Mouse (Mus musculus): ENCODE data around the gene Pparg. TPM values are rescaled to one million over a fixed set of nuclear protein-coding genes. Genes with fewer than 3 reads are reported as not detected.

The Pparg gene
- polyA plus RNA-seq, 1 experiment = 5.2 TPM

DNA sequence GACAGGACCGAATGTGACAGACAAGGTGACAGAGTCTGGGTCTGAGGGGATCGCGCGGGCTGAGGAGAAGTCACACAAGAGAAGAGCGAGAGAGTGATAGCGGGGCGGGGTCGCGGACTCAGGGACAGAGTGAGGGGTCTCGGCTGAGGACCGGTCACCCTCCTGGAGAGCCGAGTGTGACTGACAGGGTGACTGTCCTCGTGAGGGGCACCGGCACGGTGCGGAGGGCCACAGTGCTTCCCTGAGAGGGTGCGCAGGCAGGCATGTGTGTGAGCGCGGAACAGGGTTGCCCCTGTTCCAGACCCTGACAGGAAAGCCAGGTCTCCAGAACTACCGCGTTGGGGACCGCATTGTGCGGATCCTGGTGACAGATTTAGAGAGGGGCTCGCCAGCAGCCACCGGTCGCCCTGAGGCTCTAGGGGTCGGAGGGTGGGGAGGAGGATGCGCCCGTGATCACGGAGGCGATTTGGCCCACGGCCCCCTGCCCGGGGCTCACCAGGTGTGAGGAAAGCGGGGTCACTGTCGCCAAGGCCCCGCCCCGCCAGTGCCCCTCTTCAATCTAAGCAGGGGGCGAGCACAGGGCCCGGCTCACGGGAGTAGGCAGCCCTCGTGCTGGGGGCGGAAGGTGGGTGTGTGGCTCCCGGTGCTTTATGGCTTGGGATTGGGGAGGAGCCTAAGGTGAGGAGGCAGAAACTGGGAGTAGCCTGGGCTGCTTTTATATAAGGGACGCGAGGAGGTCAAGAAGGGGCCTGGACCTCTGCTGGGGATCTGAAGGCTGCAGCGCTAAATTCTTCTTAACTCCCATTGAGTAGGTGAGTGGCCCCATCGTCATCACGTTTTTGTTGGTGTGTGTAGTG, 1.1 kb downstream of the Pparg start:
- Histone ChIP-seq H3K27ac (ENCODE audit: insufficient read depth, low read depth, low read length) (no peak overlapping the region; the same call in 1 of the 2 replicates), H3K27me3 (ENCODE audit: control insufficient read depth, insufficient read depth, low read length) (peaks cover 2% of the 10 kb centered on the region; the same call in 1 of the 2 replicates), H3K36me3 (ENCODE audit: control insufficient read depth, insufficient read depth, low read length) (no peaks in the 10 kb centered on the region), H3K4me3 (ENCODE audit: low read depth, low read length) (peak overlapping the region; percentile 80), H3K4me1 (ENCODE audit: control insufficient read depth, insufficient read depth, insufficient read length, low read length) (peaks cover 1% of the 10 kb centered on the region; the same call in 1 of the 2 replicates)
- TF ChIP-seq CTCF (IDR thresholded peaks at IDR 0.05; ENCODE audit: extremely low read depth, insufficient read length, insufficient replicate concordance, low read depth, low read length) (no peak), POLR2A (IDR thresholded peaks at IDR 0.05; ENCODE audit: low read depth, low read length) (no peak)
- 4% methylated on average over 48 of the region's 48 CpGs for WGBS

GRCm38 (mm10) chr6:115366869-115367610, 6.3 kb downstream of the Pparg start:
- H3K4me1 ChIP-seq (ENCODE audit: control insufficient read depth, insufficient read depth, insufficient read length, low read length) = peaks cover 3% of the 10 kb centered on the region; the same call in 1 of the 2 replicates
- TF ChIP-seq POLR2A (IDR thresholded peaks at IDR 0.05; ENCODE audit: low read depth, low read length) = no peak
- no peak for TF ChIP-seq CTCF (IDR thresholded peaks at IDR 0.05; ENCODE audit: extremely low read depth, insufficient read length, insufficient replicate concordance, low read depth, low read length)
- no peak overlapping the region for H3K27ac ChIP-seq (ENCODE audit: insufficient read depth, low read depth, low read length)
- no peak overlapping the region for H3K4me3 ChIP-seq (ENCODE audit: low read depth, low read length)
- WGBS = 52% methylated on average over 3 of the region's 3 CpGs
- H3K27me3 ChIP-seq (ENCODE audit: control insufficient read depth, insufficient read depth, low read length) = no peaks in the 10 kb centered on the region
- H3K36me3 ChIP-seq (ENCODE audit: control insufficient read depth, insufficient read depth, low read length) = no peaks in the 10 kb centered on the region

GRCm38 (mm10) chr6:115374871-115375852, 14.4 kb downstream of the Pparg start:
- Histone ChIP-seq H3K4me1 (ENCODE audit: control insufficient read depth, insufficient read depth, insufficient read length, low read length) (no peaks in the 10 kb centered on the region), H3K27me3 (ENCODE audit: control insufficient read depth, insufficient read depth, low read length) (no peaks in the 10 kb centered on the region), H3K27ac (ENCODE audit: insufficient read depth, low read depth, low read length) (no peak overlapping the region), H3K4me3 (ENCODE audit: low read depth, low read length) (no peak overlapping the region), H3K36me3 (ENCODE audit: control insufficient read depth, insufficient read depth, low read length) (no peaks in the 10 kb centered on the region)
- no peak for TF ChIP-seq CTCF (IDR thresholded peaks at IDR 0.05; ENCODE audit: extremely low read depth, insufficient read length, insufficient replicate concordance, low read depth, low read length)
- WGBS = 89% methylated on average over 5 of the region's 5 CpGs

GRCm38 (mm10) chr6:115380596-115380995, 19.8 kb downstream of the Pparg start:
- Histone ChIP-seq H3K27me3 (ENCODE audit: control insufficient read depth, insufficient read depth, low read length) (no peaks in the 10 kb centered on the region), H3K4me1 (ENCODE audit: control insufficient read depth, insufficient read depth, insufficient read length, low read length) (no peaks in the 10 kb centered on the region), H3K27ac (ENCODE audit: insufficient read depth, low read depth, low read length) (no peak overlapping the region), H3K4me3 (ENCODE audit: low read depth, low read length) (no peak overlapping the region), H3K36me3 (ENCODE audit: control insufficient read depth, insufficient read depth, low read length) (no peaks in the 10 kb centered on the region)
- 87% methylated on average over 5 of the region's 5 CpGs for WGBS
- no peak for TF ChIP-seq POLR2A (IDR thresholded peaks at IDR 0.05; ENCODE audit: low read depth, low read length)
- no peak for TF ChIP-seq CTCF (IDR thresholded peaks at IDR 0.05; ENCODE audit: extremely low read depth, insufficient read length, insufficient replicate concordance, low read depth, low read length)

- Histone ChIP-seq H3K27me3 (ENCODE audit: control insufficient read depth, insufficient read depth, low read length) (no peaks in the 10 kb centered on the region), H3K36me3 (ENCODE audit: control insufficient read depth, insufficient read depth, low read length) (no peaks in the 10 kb centered on the region), H3K27ac (ENCODE audit: insufficient read depth, low read depth, low read length) (no peak overlapping the region), H3K4me1 (ENCODE audit: control insufficient read depth, insufficient read depth, insufficient read length, low read length) (no peaks in the 10 kb centered on the region), H3K4me3 (ENCODE audit: low read depth, low read length) (no peak overlapping the region)
- 73% methylated on average over 5 of the region's 5 CpGs for WGBS
- TF ChIP-seq CTCF (IDR thresholded peaks at IDR 0.05; ENCODE audit: extremely low read depth, insufficient read length, insufficient replicate concordance, low read depth, low read length) = no peak
- TF ChIP-seq POLR2A (IDR thresholded peaks at IDR 0.05; ENCODE audit: low read depth, low read length) = no peak
These were observed 22.0 kb downstream of the Pparg start for GRCm38 (mm10) chr6:115382712-115383111.

DNA sequence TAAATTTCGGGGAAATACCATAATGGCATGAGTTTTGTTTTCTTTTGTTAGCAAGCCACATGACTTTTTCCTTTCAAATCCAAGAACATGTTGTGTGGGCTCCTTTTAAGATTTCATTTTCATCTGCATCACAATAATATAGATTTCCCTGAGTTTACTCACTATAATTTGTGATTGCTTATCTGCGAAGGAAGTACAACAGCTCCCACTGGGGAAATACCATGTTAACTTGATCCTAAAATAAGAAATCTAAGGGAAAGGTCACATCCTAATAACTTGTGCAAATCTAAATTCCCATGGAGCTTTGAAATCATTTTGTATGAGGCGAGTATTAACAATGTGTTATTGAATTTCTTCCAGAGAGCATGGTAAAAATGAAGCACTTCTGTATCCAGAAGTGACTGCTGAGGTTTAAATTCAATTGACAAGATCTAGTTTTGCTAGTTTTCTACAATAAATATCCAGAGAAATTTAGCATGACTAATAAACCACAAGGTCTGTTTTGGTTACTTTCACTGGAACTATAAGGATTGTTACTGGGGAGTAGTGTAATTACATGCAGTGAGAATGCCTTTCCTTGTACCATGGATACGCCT, 29.3 kb downstream of the Pparg start:
- Histone ChIP-seq H3K27ac (ENCODE audit: insufficient read depth, low read depth, low read length) (no peak overlapping the region), H3K36me3 (ENCODE audit: control insufficient read depth, insufficient read depth, low read length) (no peaks in the 10 kb centered on the region), H3K27me3 (ENCODE audit: control insufficient read depth, insufficient read depth, low read length) (no peaks in the 10 kb centered on the region), H3K4me1 (ENCODE audit: control insufficient read depth, insufficient read depth, insufficient read length, low read length) (no peaks in the 10 kb centered on the region), H3K4me3 (ENCODE audit: low read depth, low read length) (no peak overlapping the region)
- TF ChIP-seq CTCF (IDR thresholded peaks at IDR 0.05; ENCODE audit: extremely low read depth, insufficient read length, insufficient replicate concordance, low read depth, low read length) (no peak), POLR2A (IDR thresholded peaks at IDR 0.05; ENCODE audit: low read depth, low read length) (no peak)
- 88% methylated on average over 4 of the region's 4 CpGs for WGBS

Data from small intestine, adult 2 months (tissue).